Mouse (Mus musculus) heart, postnatal 0 days (tissue): ENCODE measurements at regions not wholly inside any gene's neighbourhood (a gene's known extent, or its start where the extent isn't known, plus 50 kb on each side); places are given as distances from the start of the nearest gene placed in this dataset.

Experiments used
- ATAC-seq: fragments of 200-750 bp; cut with Nextera tagmentation; 2 replicates; pipeline ENCODE4 v1.8.0; 2017; ENCODE audit warnings: low read depth, moderate number of reproducible peaks, moderate library complexity; ENCODE audit not compliant: insufficient read depth
- DNase-seq: peaks from one replicate; pipeline ENCODE4 v3.0.0-alpha.2; 2016; ENCODE audit warnings: low spot score
- H3K27ac ChIP-seq: fragments of 300-500 bp; sonication (generic); 2 replicates; pipeline ENCODE4 v1.5.1; 2014; ENCODE audit warnings: low read depth, mild to moderate bottlenecking
- H3K27me3 ChIP-seq: fragments of 300-500 bp; sonication (generic); 2 replicates; pipeline ENCODE4 v1.6.1; 2014; ENCODE audit warnings: low read length, mixed read lengths; ENCODE audit not compliant: control insufficient read depth, insufficient read depth
- H3K36me3 ChIP-seq: fragments of 300-500 bp; sonication (generic); replicated peaks from 2 replicates; pipeline ENCODE4 v1.6.1; 2014; ENCODE audit warnings: low read length, mixed read lengths; ENCODE audit not compliant: control insufficient read depth, insufficient read depth
- H3K4me1 ChIP-seq: fragments of 300-500 bp; sonication (generic); 2 replicates; pipeline ENCODE4 v1.6.1; 2014; ENCODE audit warnings: antibody characterized with exemption; ENCODE audit not compliant: control insufficient read depth, insufficient read depth
- H3K4me2 ChIP-seq: fragments of 300-500 bp; sonication (generic); 2 replicates; pipeline ENCODE4 v1.6.1; 2014; ENCODE audit warnings: low read depth, mild to moderate bottlenecking, low read length, moderate library complexity
- H3K4me3 ChIP-seq: fragments of 300-500 bp; sonication (generic); 2 replicates; pipeline ENCODE4 v1.5.1; 2014; ENCODE audit warnings: low read depth, low read length
- H3K9ac ChIP-seq: fragments of 300-500 bp; sonication (generic); replicated peaks from 2 replicates; pipeline ENCODE4 v1.6.1; 2014; ENCODE audit warnings: low read depth, low read length, mixed read lengths
- H3K9me3 ChIP-seq: fragments of 300-500 bp; sonication (generic); replicated peaks from 2 replicates; pipeline ENCODE4 v1.6.1; 2016; ENCODE audit warnings: low read length; ENCODE audit not compliant: control insufficient read depth
- CTCF ChIP-seq: IDR thresholded peaks from 2 replicates; pipeline ENCODE4 v1.5.1; 2016; ENCODE audit warnings: antibody characterized with exemption, control low read depth, low read depth
- EP300 ChIP-seq: IDR thresholded peaks from 2 replicates; pipeline ENCODE4 v1.6.1; 2016; ENCODE audit warnings: antibody characterized with exemption, low read depth
- WGBS: fragments of 180-500 bp; shearing (Covaris S2); extraction: QIAGEN DNeasy Blood & Tissue Kit; methylation state at CpG from one replicate; pipeline ENCODE4 v1.1.7; 2014; 5-methylcytosine and 5-hydroxymethylcytosine counted together

GRCm38 (mm10) chr3:102386091-102386490, 83.6 kb upstream of the Ngf start:
- Histone ChIP-seq H3K27me3 (no peaks in the 10 kb centered on the region), H3K4me1 (no peaks in the 10 kb centered on the region), H3K4me2 (no peak overlapping the region), H3K27ac (no peak overlapping the region), H3K4me3 (no peak overlapping the region), H3K9me3 (no peaks in the 10 kb centered on the region), H3K9ac (no peak overlapping the region), H3K36me3 (no peaks in the 10 kb centered on the region)
- 63% methylated on average over 4 of the region's 4 CpGs for WGBS
- no peak for DNase-seq
- TF ChIP-seq CTCF = no peak
- no peak for TF ChIP-seq EP300
- ATAC-seq = no peak

- no peaks in the 10 kb centered on the region for H3K36me3 ChIP-seq
- H3K9me3 ChIP-seq = no peaks in the 10 kb centered on the region
- no peak overlapping the region for H3K4me3 ChIP-seq
- no peaks in the 10 kb centered on the region for H3K4me1 ChIP-seq
- ATAC-seq (no peak), DNase-seq (no peak)
- H3K27ac ChIP-seq = no peak overlapping the region
- H3K27me3 ChIP-seq = no peaks in the 10 kb centered on the region
- no peak overlapping the region for H3K4me2 ChIP-seq
- TF ChIP-seq EP300 (no peak), CTCF (no peak)
- H3K9ac ChIP-seq = no peak overlapping the region
- WGBS = 63% methylated on average over 2 of the region's 2 CpGs
These were observed 85.1 kb upstream of the Ngf start for GRCm38 (mm10) chr3:102384596-102384995.

DNA sequence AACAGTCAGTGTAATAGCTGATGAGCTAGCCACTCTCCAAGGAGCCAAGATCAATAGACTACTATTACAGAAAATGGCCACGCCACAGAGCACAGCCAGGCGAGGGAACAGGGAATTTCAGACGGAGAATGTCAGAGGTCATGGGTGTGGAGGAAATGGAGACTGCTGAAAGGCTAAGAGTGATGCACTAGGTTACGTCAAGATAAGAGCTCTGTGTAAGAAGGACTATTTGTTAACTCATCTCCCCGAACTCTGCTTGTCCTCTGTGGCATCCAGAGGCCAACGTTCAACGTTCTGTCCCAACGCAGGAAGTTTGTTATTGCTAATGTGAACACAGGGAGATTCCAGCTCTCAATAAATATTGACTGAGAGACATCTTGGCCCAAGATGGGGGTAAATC, 86.0 kb upstream of the Ngf start:
- 27% methylated on average over 8 of the region's 8 CpGs for WGBS
- ATAC-seq (no peak), DNase-seq (peak; percentile 37)
- Histone ChIP-seq H3K4me1 (no peaks in the 10 kb centered on the region), H3K4me2 (no peak overlapping the region), H3K36me3 (no peaks in the 10 kb centered on the region), H3K9me3 (no peaks in the 10 kb centered on the region), H3K27me3 (no peaks in the 10 kb centered on the region), H3K4me3 (no peak overlapping the region), H3K9ac (no peak overlapping the region), H3K27ac (no peak overlapping the region)
- TF ChIP-seq CTCF = no peak
- no peak for TF ChIP-seq EP300

DNA sequence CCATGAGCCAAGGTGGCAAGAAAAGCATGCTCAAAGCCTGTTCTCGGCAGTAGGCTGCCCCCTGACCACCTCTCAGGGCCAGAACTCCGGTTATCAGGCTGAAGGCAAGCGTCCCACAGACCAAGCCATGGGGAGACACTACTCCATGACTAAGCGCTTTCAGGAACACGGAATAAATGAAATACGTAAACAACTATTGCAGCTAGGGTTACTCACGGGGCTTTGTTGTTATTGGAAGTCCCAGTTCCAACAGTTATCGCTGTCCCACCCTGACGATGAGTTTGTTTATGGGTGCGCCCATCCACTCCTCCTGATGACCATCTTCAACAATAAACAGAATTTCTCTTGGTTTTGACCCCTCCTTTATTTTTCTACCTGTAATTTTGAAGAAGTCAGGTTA, 88.0 kb upstream of the Ngf start:
- Histone ChIP-seq H3K27me3 (no peaks in the 10 kb centered on the region), H3K9me3 (no peaks in the 10 kb centered on the region), H3K4me1 (no peaks in the 10 kb centered on the region), H3K4me3 (no peak overlapping the region), H3K4me2 (no peak overlapping the region), H3K27ac (no peak overlapping the region), H3K36me3 (no peaks in the 10 kb centered on the region), H3K9ac (no peak overlapping the region)
- ATAC-seq (no peak), DNase-seq (no peak)
- WGBS = 87% methylated on average over 10 of the region's 10 CpGs
- TF ChIP-seq EP300 = no peak
- TF ChIP-seq CTCF = no peak

GRCm38 (mm10) chr3:102374381-102375060, 95.2 kb upstream of the Ngf start:
- no peak for TF ChIP-seq EP300
- TF ChIP-seq CTCF = no peak
- Histone ChIP-seq H3K27me3 (no peaks in the 10 kb centered on the region), H3K36me3 (no peaks in the 10 kb centered on the region), H3K4me1 (no peaks in the 10 kb centered on the region), H3K4me2 (no peak overlapping the region), H3K27ac (no peak overlapping the region), H3K9ac (no peak overlapping the region), H3K4me3 (no peak overlapping the region), H3K9me3 (no peaks in the 10 kb centered on the region)
- ATAC-seq (no peak), DNase-seq (no peak)
- WGBS = 69% methylated on average over 5 of the region's 5 CpGs
